Mouse (Mus musculus) regulatory T cell (primary cell): ENCODE results near the gene Agfg2.
"Not testable (repeated sequence)": the region's sequence is repeated elsewhere in the genome, so short reads cannot be mapped to it uniquely, and the experiment has no call there.

ENCODE experiments used
- in situ Hi-C: fragments of 300-600 bp; cut with MboI, MseI; formaldehyde crosslinking; loops from one replicate; pipeline ENCODE4 v1.15.1; 2025; ENCODE audit warnings: high pct_unique_total_duplicates

Agfg2 gene

GRCm38 (mm10) chr5:137645652-137646091 lies 38.9 kb downstream of the Agfg2 start, which contains the start of gene Irs3:
Gene Irs3, minus strand, starts transcription at chr5:137645714.
- in situ Hi-C loops, result no loop called here

GRCm38 (mm10) chr5:137645091-137645651 lies 39.4 kb downstream of the Agfg2 start:
- in situ Hi-C loops, result no loop called here

- in situ Hi-C loops, result no loop called here
Measured at GRCm38 (mm10) chr5:137644484-137644883, 40.0 kb downstream of the Agfg2 start.

- in situ Hi-C loops, result no loop called here
Measured at GRCm38 (mm10) chr5:137642886-137643285, 41.6 kb downstream of the Agfg2 start.

- in situ Hi-C loops, result no loop called here
Measured at GRCm38 (mm10) chr5:137641054-137641453, 43.5 kb downstream of the Agfg2 start, which contains the start of gene Sap25. Gene Sap25, plus strand, starts transcription at chr5:137641334.

- in situ Hi-C loops, result no loop called here
Measured at GRCm38 (mm10) chr5:137639472-137639871, 45.1 kb downstream of the Agfg2 start.

- in situ Hi-C loops, result no loop called here
Measured at GRCm38 (mm10) chr5:137633397-137634084, 51.0 kb downstream of the Agfg2 start.

- in situ Hi-C loops, result no loop called here
Measured at GRCm38 (mm10) chr5:137631591-137631990, 52.9 kb downstream of the Agfg2 start.

- in situ Hi-C loops, result no loop called here
Measured at GRCm38 (mm10) chr5:137631171-137631570, 53.4 kb downstream of the Agfg2 start.

GRCm38 (mm10) chr5:137630602-137631001 lies 53.9 kb downstream of the Agfg2 start:
- in situ Hi-C loops, result no loop called here

GRCm38 (mm10) chr5:137629906-137630545 lies 54.5 kb downstream of the Agfg2 start:
- in situ Hi-C loops, result no loop called here

- in situ Hi-C loops, result no loop called here
Measured at GRCm38 (mm10) chr5:137629306-137629721, 55.2 kb downstream of the Agfg2 start.

GRCm38 (mm10) chr5:137628498-137629305 lies 55.8 kb downstream of the Agfg2 start, which contains the start of the genes Fbxo24, Lrch4 and Gm20605:
Gene Fbxo24, minus strand, starts transcription at chr5:137629002.
Gene Lrch4, plus strand, starts transcription at chr5:137629121.
Gene Gm20605, plus strand, starts transcription at chr5:137629175.
- in situ Hi-C loops, result no loop called here

- in situ Hi-C loops, result no loop called here
Measured at GRCm38 (mm10) chr5:137627991-137628390, 56.5 kb downstream of the Agfg2 start.

GRCm38 (mm10) chr5:137623937-137624530 lies 60.5 kb downstream of the Agfg2 start:
- in situ Hi-C loops, result no loop called here

- in situ Hi-C loops, result no loop called here
Measured at GRCm38 (mm10) chr5:137615347-137615746, 69.2 kb downstream of the Agfg2 start.

GRCm38 (mm10) chr5:137614921-137615320 lies 69.6 kb downstream of the Agfg2 start:
- in situ Hi-C loops, result not testable (repeated sequence)

GRCm38 (mm10) chr5:137613550-137613949 lies 71.0 kb downstream of the Agfg2 start, which contains the start of gene Pcolce:
Gene Pcolce, minus strand, starts transcription at chr5:137613784.
- in situ Hi-C loops, result no loop called here

- in situ Hi-C loops, result no loop called here
Measured at GRCm38 (mm10) chr5:137613076-137613475, 71.5 kb downstream of the Agfg2 start.

- in situ Hi-C loops, result no loop called here
Measured at GRCm38 (mm10) chr5:137611245-137611602, 73.3 kb downstream of the Agfg2 start.

- in situ Hi-C loops, result no loop called here
Measured at GRCm38 (mm10) chr5:137610548-137611244, 73.8 kb downstream of the Agfg2 start.
